Mouse (Mus musculus) lung, postnatal 0 days (tissue): ENCODE measurements around the gene Prcc. TPM values are rescaled to one million over a fixed set of nuclear protein-coding genes. Genes with fewer than 3 reads are reported as not detected.
"Not testable (repeated sequence)": the region's sequence is repeated elsewhere in the genome, so short reads cannot be mapped to it uniquely, and the experiment has no call there.

Source experiments
- ATAC-seq: fragments of 200-750 bp; cut with Nextera tagmentation; 2 replicates; pipeline ENCODE4 v1.8.0; 2017; ENCODE audit warnings: moderate library complexity
- DNase-seq: peaks from one replicate; pipeline ENCODE4 v3.0.0-alpha.2; 2016; ENCODE audit warnings: low spot score
- H3K27ac ChIP-seq: fragments of 300-500 bp; sonication (generic); 2 replicates; pipeline ENCODE4 v1.5.1; 2014; ENCODE audit warnings: antibody characterized with exemption, mild to moderate bottlenecking, low read length, mixed read lengths
- H3K27me3 ChIP-seq: fragments of 300-500 bp; sonication (generic); replicated peaks from 2 replicates; pipeline ENCODE4 v1.6.1; 2014; ENCODE audit warnings: low read length, mixed read lengths; ENCODE audit not compliant: insufficient read depth
- H3K36me3 ChIP-seq: fragments of 300-500 bp; sonication (generic); 2 replicates; pipeline ENCODE4 v1.6.1; 2014; ENCODE audit warnings: low read length, mixed read lengths; ENCODE audit not compliant: insufficient read depth
- H3K4me1 ChIP-seq: fragments of 300-500 bp; sonication (generic); 2 replicates; pipeline ENCODE4 v1.6.1; 2014; ENCODE audit warnings: antibody characterized with exemption, low read depth, low read length, mixed read lengths; ENCODE audit not compliant: insufficient read depth
- H3K4me2 ChIP-seq: fragments of 300-500 bp; sonication (generic); replicated peaks from 2 replicates; pipeline ENCODE4 v1.6.1; 2014; ENCODE audit warnings: low read depth, mild to moderate bottlenecking, low read length, moderate library complexity, mixed read lengths
- H3K4me3 ChIP-seq: fragments of 300-500 bp; sonication (generic); 2 replicates; pipeline ENCODE4 v1.5.1; 2014; ENCODE audit warnings: low read depth, low read length
- H3K9ac ChIP-seq: fragments of 300-500 bp; sonication (generic); replicated peaks from 2 replicates; pipeline ENCODE4 v1.6.1; 2014; ENCODE audit warnings: low read depth, mild to moderate bottlenecking
- H3K9me3 ChIP-seq: fragments of 300-500 bp; sonication (generic); 2 replicates; pipeline ENCODE4 v1.6.1; 2016; ENCODE audit warnings: low read length, mixed read lengths
- CTCF ChIP-seq: IDR thresholded peaks from 2 replicates; pipeline ENCODE4 v1.5.1; 2016; ENCODE audit warnings: antibody characterized with exemption, mild to moderate bottlenecking
- EP300 ChIP-seq: IDR thresholded peaks from 2 replicates; pipeline ENCODE4 v1.6.1; 2016; ENCODE audit warnings: antibody characterized with exemption, mild to moderate bottlenecking, control low read depth
- WGBS: fragments of 180-500 bp; shearing (Covaris S2); extraction: QIAGEN DNeasy Blood & Tissue Kit; methylation state at CpG from one replicate; pipeline ENCODE4 v1.1.7; 2014; 5-methylcytosine and 5-hydroxymethylcytosine counted together
- polyA plus RNA-seq: library from polyadenylated mRNA; unstranded; fragments of >200 nt; fragmentation: Nextera tagmentation; extraction: Ambion mirVana; gene quantifications from 2 replicates; pipeline ENCODE4 v1.2.1, GENCODE M21; 2015

Prcc gene
- polyA plus RNA-seq, 1 experiment from 2014 or later: 9.8 TPM

DNA sequence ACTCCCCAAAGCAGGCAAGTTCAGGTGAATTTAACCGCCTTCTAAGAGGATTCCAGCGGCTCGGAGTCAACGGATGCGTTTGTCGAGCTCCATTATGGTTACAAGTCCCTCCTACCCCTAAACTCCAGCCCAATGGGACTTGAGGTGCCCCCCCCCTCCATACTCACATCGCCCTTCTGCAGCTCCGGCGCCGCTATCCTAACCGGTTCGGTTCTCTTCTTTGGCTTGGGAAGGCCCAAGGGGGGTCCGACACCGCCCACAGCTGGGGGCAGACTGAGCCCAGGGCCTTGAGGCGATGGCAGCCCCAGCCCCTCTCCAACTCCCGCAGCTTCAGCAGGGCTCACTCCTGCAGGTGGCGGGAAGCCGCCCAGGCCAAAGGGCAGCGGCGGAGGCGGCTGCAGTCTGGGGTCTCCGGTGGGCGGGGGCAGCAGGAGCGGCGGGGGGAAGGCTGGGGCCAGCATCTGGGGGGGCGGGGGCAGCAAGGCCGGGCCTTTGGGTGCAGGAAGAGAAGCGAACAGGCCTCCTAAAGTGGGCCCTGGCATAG lies 628 bp downstream of the Prcc start:
- H3K4me3 ChIP-seq: peak overlapping the region; percentile 93
- peak overlapping the region; percentile 87 for H3K27ac ChIP-seq
- H3K36me3 ChIP-seq: no peaks in the 10 kb centered on the region
- peak overlapping the region; percentile 89 for H3K9ac ChIP-seq
- no peaks in the 10 kb centered on the region for H3K9me3 ChIP-seq
- peak overlapping the region; percentile 89 for H3K4me2 ChIP-seq
- DNase-seq: peak; percentile 73
- H3K27me3 ChIP-seq: no peaks in the 10 kb centered on the region
- peak; percentile 0; the same call in 1 of the 2 replicates for ATAC-seq
- WGBS: under 1% methylated on average over 20 of the region's 28 CpGs
- peaks cover 15% of the 10 kb centered on the region for H3K4me1 ChIP-seq
- TF ChIP-seq CTCF (no peak), EP300 (no peak)

DNA sequence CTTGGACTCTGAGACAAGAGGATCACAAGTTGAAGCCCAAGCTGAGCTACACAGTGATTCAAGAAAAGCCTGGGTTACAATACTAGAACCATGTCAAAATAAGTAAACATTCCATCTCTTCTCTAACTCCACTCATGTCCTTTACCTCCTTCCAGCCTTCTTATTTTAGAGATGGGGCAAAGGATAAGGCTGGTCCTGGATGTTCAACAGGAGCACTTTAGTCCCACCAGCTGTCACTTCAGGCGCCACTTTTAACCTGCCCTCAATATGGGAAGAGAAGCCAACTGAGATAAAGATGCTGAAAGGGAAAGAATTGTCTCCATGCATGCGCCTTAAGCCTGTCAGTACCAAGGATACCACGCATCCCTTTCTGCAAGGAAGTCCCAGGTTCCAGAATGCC lies 1.1 kb downstream of the Prcc start:
- H3K27me3 ChIP-seq: no peaks in the 10 kb centered on the region
- peaks cover 15% of the 10 kb centered on the region for H3K4me1 ChIP-seq
- 0% methylated on average over 3 of the region's 3 CpGs for WGBS
- ATAC-seq (no peak), DNase-seq (no peak)
- peak overlapping the region; percentile 93 for H3K4me3 ChIP-seq
- peak overlapping the region; percentile 89 for H3K9ac ChIP-seq
- H3K36me3 ChIP-seq: no peaks in the 10 kb centered on the region
- peak overlapping the region; percentile 87; the same call in 1 of the 2 replicates for H3K27ac ChIP-seq
- no peak for TF ChIP-seq CTCF
- no peak for TF ChIP-seq EP300
- peak overlapping the region; percentile 89 for H3K4me2 ChIP-seq
- no peaks in the 10 kb centered on the region for H3K9me3 ChIP-seq

DNA sequence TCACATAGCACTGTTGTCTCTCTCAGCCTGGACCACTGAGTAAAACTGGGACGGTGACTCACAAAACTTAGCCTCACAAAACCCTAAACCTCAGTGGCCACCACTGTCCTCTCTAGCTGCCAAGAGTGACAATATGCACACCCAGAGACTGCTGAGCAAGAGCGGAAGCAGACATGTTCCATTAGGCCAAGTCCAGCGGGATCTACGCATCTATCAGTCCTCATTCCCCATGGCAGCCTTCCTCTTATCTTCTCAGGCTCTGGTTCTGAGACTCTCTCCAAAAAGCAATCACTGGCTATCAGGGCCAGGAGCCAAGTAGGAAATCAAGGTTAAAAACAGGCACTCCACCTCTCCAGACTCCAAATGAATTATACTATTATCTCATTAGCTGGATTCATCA lies 7.7 kb downstream of the Prcc start:
- WGBS: 88% methylated on average over 4 of the region's 4 CpGs
- Histone ChIP-seq H3K4me2 (no peak overlapping the region), H3K9me3 (no peaks in the 10 kb centered on the region), H3K27me3 (no peaks in the 10 kb centered on the region), H3K4me1 (no peaks in the 10 kb centered on the region), H3K9ac (no peak overlapping the region), H3K36me3 (no peaks in the 10 kb centered on the region), H3K27ac (no peak overlapping the region), H3K4me3 (no peak overlapping the region)
- TF ChIP-seq CTCF (no peak), EP300 (no peak)
- ATAC-seq: no peak
- DNase-seq: no peak

DNA sequence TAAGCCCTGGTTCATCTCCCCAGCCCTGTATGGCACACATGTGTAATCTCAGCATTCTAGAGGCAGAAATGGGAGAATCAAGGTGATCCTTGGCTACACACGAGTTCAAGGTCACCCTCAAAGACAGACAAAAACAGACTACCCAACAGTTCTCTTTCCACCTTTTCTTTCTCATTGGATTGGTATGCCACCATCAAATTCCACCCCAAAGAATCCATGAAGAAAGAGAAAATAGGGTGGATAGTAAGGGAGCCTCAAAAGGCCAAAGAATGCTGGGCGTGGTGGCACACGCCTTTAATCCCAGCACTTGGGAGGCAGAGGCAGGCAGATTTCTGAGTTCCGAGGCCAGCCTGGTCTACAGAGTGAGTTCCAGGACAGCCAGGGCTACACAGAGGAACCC lies 21.3 kb downstream of the Prcc start:
- H3K27me3 ChIP-seq, H3K4me3 ChIP-seq, H3K9ac ChIP-seq, DNase-seq, H3K27ac ChIP-seq, H3K4me2 ChIP-seq, H3K9me3 ChIP-seq, ATAC-seq, H3K4me1 ChIP-seq: not testable (repeated sequence)
- 92% methylated on average over 4 of the region's 4 CpGs for WGBS
- peaks cover 36% of the 10 kb centered on the region for H3K36me3 ChIP-seq

DNA sequence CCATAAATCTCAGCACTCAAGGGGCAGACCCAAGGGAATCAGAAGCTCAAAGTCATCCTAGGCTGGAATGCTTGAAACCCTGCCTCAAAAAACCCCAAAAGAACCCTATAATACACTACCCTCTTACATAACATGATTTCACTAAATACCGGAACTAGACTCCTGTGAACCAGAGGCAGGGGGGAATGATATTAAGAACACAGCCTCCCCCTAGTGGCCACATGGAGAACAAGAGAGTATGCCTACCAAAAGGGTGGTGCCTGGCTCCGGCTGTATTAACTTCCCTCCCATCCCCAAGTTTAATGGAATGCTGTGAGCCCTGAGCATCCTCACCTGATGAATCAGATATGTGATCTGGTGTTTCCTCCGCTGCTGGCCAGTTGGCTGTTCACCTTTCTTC lies 25.6 kb downstream of the Prcc start:
- H3K27me3 ChIP-seq: no peaks in the 10 kb centered on the region
- peak; percentile 70 for ATAC-seq
- TF ChIP-seq EP300 (no peak), CTCF (peak; percentile 91)
- DNase-seq: peak; percentile 84
- no peak overlapping the region for H3K4me2 ChIP-seq
- WGBS: 20% methylated on average over 3 of the region's 3 CpGs
- H3K4me3 ChIP-seq: no peak overlapping the region
- no peak overlapping the region for H3K27ac ChIP-seq
- H3K9ac ChIP-seq: no peak overlapping the region
- H3K4me1 ChIP-seq: no peaks in the 10 kb centered on the region
- peaks cover 34% of the 10 kb centered on the region for H3K36me3 ChIP-seq
- H3K9me3 ChIP-seq: no peaks in the 10 kb centered on the region

DNA sequence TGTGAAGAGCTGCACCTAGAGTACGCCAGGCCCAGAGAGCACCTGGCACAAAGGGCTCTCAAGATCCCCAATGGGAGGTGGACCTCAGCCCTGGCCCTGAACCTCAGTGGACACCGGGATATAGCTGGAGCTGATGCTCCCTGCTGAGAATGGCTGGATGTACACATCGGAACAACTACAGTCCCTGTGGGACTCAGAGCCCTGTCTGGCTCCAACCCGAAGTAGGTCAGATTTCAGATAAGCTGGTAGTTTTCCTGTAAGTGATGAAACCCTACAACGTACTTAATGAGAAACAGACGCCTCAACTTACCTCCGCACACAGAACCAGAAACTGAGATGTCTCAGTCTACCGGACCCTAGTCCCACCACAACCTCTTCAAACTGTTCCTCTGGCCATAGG lies 27.7 kb downstream of the Prcc start:
- Histone ChIP-seq H3K9ac (no peak overlapping the region), H3K4me1 (no peaks in the 10 kb centered on the region), H3K4me3 (no peak overlapping the region), H3K4me2 (no peak overlapping the region), H3K36me3 (peaks cover 29% of the 10 kb centered on the region), H3K9me3 (no peaks in the 10 kb centered on the region), H3K27me3 (no peaks in the 10 kb centered on the region), H3K27ac (no peak overlapping the region)
- 89% methylated on average over 8 of the region's 8 CpGs for WGBS
- ATAC-seq (no peak), DNase-seq (no peak)
- no peak for TF ChIP-seq EP300
- TF ChIP-seq CTCF: no peak

DNA sequence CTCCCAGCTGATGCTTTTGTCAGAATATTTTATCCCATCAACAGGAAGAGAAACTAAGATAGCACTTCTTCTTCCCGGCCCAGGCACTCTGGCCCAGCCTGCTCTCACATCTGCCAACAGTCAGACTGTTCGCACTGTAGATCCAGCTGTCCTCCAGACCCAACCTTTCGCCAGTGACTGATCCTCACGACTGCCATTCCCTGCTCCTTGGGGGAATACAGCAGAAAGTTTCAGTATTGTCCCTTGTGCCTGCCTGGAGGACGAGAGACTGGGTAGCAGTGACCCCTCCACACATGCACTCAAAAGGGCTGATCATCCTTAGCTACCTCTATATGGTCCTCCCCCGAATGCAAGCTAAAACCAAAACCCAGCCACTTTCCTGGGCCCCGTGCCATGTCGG lies 29.5 kb downstream of the Prcc start:
- Histone ChIP-seq H3K36me3 (peaks cover 15% of the 10 kb centered on the region), H3K27ac (no peak overlapping the region), H3K4me1 (no peaks in the 10 kb centered on the region), H3K4me3 (no peak overlapping the region), H3K9ac (no peak overlapping the region), H3K27me3 (no peaks in the 10 kb centered on the region), H3K9me3 (no peaks in the 10 kb centered on the region), H3K4me2 (no peak overlapping the region)
- 65% methylated on average over 8 of the region's 8 CpGs for WGBS
- no peak for ATAC-seq
- TF ChIP-seq EP300 (no peak), CTCF (no peak)
- DNase-seq: peak; percentile 16
